Mouse (Mus musculus) liver, embryonic 14.5 days (tissue): ENCODE results near the gene Dars.

Source experiments
- CTCF ChIP-seq: IDR thresholded peaks from 2 replicates; pipeline ENCODE4 v1.5.1; 2016; ENCODE audit warnings: antibody characterized with exemption, low read depth, control low read depth
- EP300 ChIP-seq: IDR thresholded peaks from 2 replicates; pipeline ENCODE4 v1.6.1; 2016; ENCODE audit warnings: antibody characterized with exemption, low read depth

DNA sequence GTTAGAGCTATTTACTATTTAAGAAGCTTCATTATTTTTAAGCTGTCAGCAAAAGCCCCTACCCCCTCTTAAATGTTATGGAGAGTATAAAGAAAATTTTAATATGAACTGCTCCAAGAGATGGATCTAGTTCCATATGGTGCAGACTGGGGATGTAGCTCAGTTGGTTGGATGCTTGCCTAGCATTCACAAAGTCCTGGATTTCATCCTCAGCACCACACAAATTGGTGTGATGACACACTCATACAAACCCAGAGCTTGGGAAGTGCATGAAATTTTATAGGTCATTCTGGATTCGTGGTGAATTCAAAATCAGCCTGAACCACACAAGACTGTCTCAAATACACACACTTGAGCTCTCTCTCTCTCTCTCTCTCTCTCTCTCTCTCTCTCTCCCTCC lies 49.7 kb upstream of the Dars start:
- TF ChIP-seq CTCF: no peak
- no peak for TF ChIP-seq EP300
